Mouse (Mus musculus) erythroblast, embryonic 14.5 days (primary cell): ENCODE data around the gene Hmg20b.

Experiments used
- GATA1 ChIP-seq: IDR thresholded peaks from 2 replicates; pipeline ENCODE4 v1.6.1; 2012; ENCODE audit warnings: low read length, inconsistent platforms, mixed read lengths
- TAL1 ChIP-seq: IDR thresholded peaks from 3 replicates; pipeline ENCODE4 v1.6.1; 2012; ENCODE audit warnings: low read length, inconsistent platforms, mixed read lengths

- TF ChIP-seq GATA1 (no peak), TAL1 (no peak)
These were observed 24.5 kb downstream of the Hmg20b start for GRCm38 (mm10) chr10:81325781-81326180.
